Mouse (Mus musculus): ENCODE results near the gene Urb2. TPM values are rescaled to one million over a fixed set of nuclear protein-coding genes. Genes with fewer than 3 reads are reported as not detected.
A peak's percentile ranks its signal among the peaks of the same experiment; 100 is the strongest.
"Not testable (repeated sequence)": the region's sequence is repeated elsewhere in the genome, so short reads cannot be mapped to it uniquely, and the experiment has no call there.

Gene Urb2
- polyA plus RNA-seq, 1 experiment = 14.6 TPM

GRCm38 (mm10) chr8:124011989-124012586 is 9.2 kb upstream of the Urb2 start:
- no peaks in the 10 kb centered on the region; the same call in 1 of the 2 replicates for H3K4me1 ChIP-seq (ENCODE audit: control insufficient read depth, insufficient read depth, low read length)
- H3K27ac ChIP-seq (ENCODE audit: insufficient read depth, low read length) = no peak overlapping the region
- TF ChIP-seq CTCF (IDR thresholded peaks at IDR 0.05; ENCODE audit: borderline replicate concordance, insufficient read depth, low read length) (no peak), POLR2A (IDR thresholded peaks at IDR 0.05; ENCODE audit: low read depth, low read length) (no peak)
- no peak overlapping the region for H3K4me3 ChIP-seq (ENCODE audit: insufficient read depth, low read length)

- H3K4me1 ChIP-seq (ENCODE audit: control insufficient read depth, insufficient read depth, low read length); H3K27ac ChIP-seq (ENCODE audit: insufficient read depth, low read length); H3K4me3 ChIP-seq (ENCODE audit: insufficient read depth, low read length): not testable (repeated sequence)
These were observed 7.0 kb upstream of the Urb2 start for GRCm38 (mm10) chr8:124014299-124014698.

GRCm38 (mm10) chr8:124014751-124015150 is 6.6 kb upstream of the Urb2 start:
- peaks cover 12% of the 10 kb centered on the region for H3K4me1 ChIP-seq (ENCODE audit: control insufficient read depth, insufficient read depth, low read length)

GRCm38 (mm10) chr8:124019782-124020181 is 1.5 kb upstream of the Urb2 start:
- Histone ChIP-seq H3K4me3 (ENCODE audit: insufficient read depth, low read length) (peak overlapping the region; percentile 84), H3K4me1 (ENCODE audit: control insufficient read depth, insufficient read depth, low read length) (peaks cover 16% of the 10 kb centered on the region), H3K27ac (ENCODE audit: insufficient read depth, low read length) (no peak overlapping the region)
- TF ChIP-seq POLR2A (IDR thresholded peaks at IDR 0.05; ENCODE audit: low read depth, low read length) = no peak
- no peak for TF ChIP-seq CTCF (IDR thresholded peaks at IDR 0.05; ENCODE audit: borderline replicate concordance, insufficient read depth, low read length)

More at GRCm38 (mm10) chr8:124014751-124015150, 6.6 kb upstream of the Urb2 start:
- H3K4me3 ChIP-seq (ENCODE audit: insufficient read depth, low read length) = no peak overlapping the region
- no peak overlapping the region for H3K27ac ChIP-seq (ENCODE audit: insufficient read depth, low read length)
- TF ChIP-seq POLR2A (IDR thresholded peaks at IDR 0.05; ENCODE audit: low read depth, low read length) = no peak
- TF ChIP-seq CTCF (IDR thresholded peaks at IDR 0.05; ENCODE audit: borderline replicate concordance, insufficient read depth, low read length) = no peak

- Histone ChIP-seq H3K27ac (ENCODE audit: insufficient read depth, low read length) (peak overlapping the region; percentile 63), H3K4me3 (ENCODE audit: insufficient read depth, low read length) (peak overlapping the region; percentile 88), H3K4me1 (ENCODE audit: control insufficient read depth, insufficient read depth, low read length) (peaks cover 16% of the 10 kb centered on the region)
- TF ChIP-seq POLR2A (IDR thresholded peaks at IDR 0.05; ENCODE audit: low read depth, low read length) (no peak), CTCF (IDR thresholded peaks at IDR 0.05; ENCODE audit: borderline replicate concordance, insufficient read depth, low read length) (no peak)
These were observed 670 bp upstream of the Urb2 start for GRCm38 (mm10) chr8:124020439-124021236.

- not testable (repeated sequence) for H3K27ac ChIP-seq (ENCODE audit: insufficient read depth, low read length); H3K4me1 ChIP-seq (ENCODE audit: control insufficient read depth, insufficient read depth, low read length); H3K4me3 ChIP-seq (ENCODE audit: insufficient read depth, low read length)
These were observed 5.0 kb downstream of the Urb2 start for GRCm38 (mm10) chr8:124026265-124026664.

GRCm38 (mm10) chr8:124027831-124028230 is 6.5 kb downstream of the Urb2 start:
- H3K4me1 ChIP-seq (ENCODE audit: control insufficient read depth, insufficient read depth, low read length) = no peaks in the 10 kb centered on the region
- H3K27ac ChIP-seq (ENCODE audit: insufficient read depth, low read length) = no peak overlapping the region
- TF ChIP-seq POLR2A (IDR thresholded peaks at IDR 0.05; ENCODE audit: low read depth, low read length) (no peak), CTCF (IDR thresholded peaks at IDR 0.05; ENCODE audit: borderline replicate concordance, insufficient read depth, low read length) (no peak)
- no peak overlapping the region for H3K4me3 ChIP-seq (ENCODE audit: insufficient read depth, low read length)

GRCm38 (mm10) chr8:124033400-124033799 is 12.1 kb downstream of the Urb2 start:
- no peak overlapping the region for H3K27ac ChIP-seq (ENCODE audit: insufficient read depth, low read length)

GRCm38 (mm10) chr8:124038121-124038520 is 16.8 kb downstream of the Urb2 start:
- Histone ChIP-seq H3K4me1 (ENCODE audit: control insufficient read depth, insufficient read depth, low read length) (no peaks in the 10 kb centered on the region), H3K4me3 (ENCODE audit: insufficient read depth, low read length) (no peak overlapping the region), H3K27ac (ENCODE audit: insufficient read depth, low read length) (no peak overlapping the region)
- no peak for TF ChIP-seq POLR2A (IDR thresholded peaks at IDR 0.05; ENCODE audit: low read depth, low read length)
- TF ChIP-seq CTCF (IDR thresholded peaks at IDR 0.05; ENCODE audit: borderline replicate concordance, insufficient read depth, low read length) = no peak

More at GRCm38 (mm10) chr8:124033400-124033799, 12.1 kb downstream of the Urb2 start:
- no peak for TF ChIP-seq CTCF (IDR thresholded peaks at IDR 0.05; ENCODE audit: borderline replicate concordance, insufficient read depth, low read length)
- no peak for TF ChIP-seq POLR2A (IDR thresholded peaks at IDR 0.05; ENCODE audit: low read depth, low read length)
- Histone ChIP-seq H3K4me3 (ENCODE audit: insufficient read depth, low read length) (no peak overlapping the region), H3K4me1 (ENCODE audit: control insufficient read depth, insufficient read depth, low read length) (no peaks in the 10 kb centered on the region)

GRCm38 (mm10) chr8:124039351-124039750 is 18.0 kb downstream of the Urb2 start:
- no peaks in the 10 kb centered on the region for H3K4me1 ChIP-seq (ENCODE audit: control insufficient read depth, insufficient read depth, low read length)
- no peak for TF ChIP-seq POLR2A (IDR thresholded peaks at IDR 0.05; ENCODE audit: low read depth, low read length)
- no peak for TF ChIP-seq CTCF (IDR thresholded peaks at IDR 0.05; ENCODE audit: borderline replicate concordance, insufficient read depth, low read length)
- no peak overlapping the region for H3K27ac ChIP-seq (ENCODE audit: insufficient read depth, low read length)
- no peak overlapping the region for H3K4me3 ChIP-seq (ENCODE audit: insufficient read depth, low read length)

All from embryonic fibroblast, embryonic 13.5 days (primary cell).